16 mouse cellular contexts compared by ENCODE assay signal in genomic region chr15:97323466-97323865, GRCm38 (mm10).
DNase-seq lines count a peak whose midpoint lies in the region; ATAC-seq and TF ChIP-seq lines count a peak whose summit lies in the region.
"Had no signal": no experiment of that assay in that cellular context is flagged by ENCODE, and none has a peak within 500 bp of the region (broad histone marks: within the 10 kb centered on the region; RNA-seq: fewer than 3 reads in every experiment).

No protein-coding gene starts in this region.

- H3K36me3 ChIP-seq in heart, embryonic 15.5 days, result no peaks in the 10 kb centered on the region
- H3K36me3 ChIP-seq in liver, embryonic 11.5 days (ENCODE audit: control insufficient read depth, insufficient read depth, low read length), result no peaks in the 10 kb centered on the region
- H3K36me3 ChIP-seq in testis, adult 2 months (ENCODE audit: control insufficient read depth, insufficient read depth, low read length), result no peaks in the 10 kb centered on the region

- no peak for DNase-seq in heart, postnatal 36 days
- DNase-seq in liver, embryonic 11.5 days (ENCODE audit: low spot score), result no peak
- DNase-seq in liver, result no peak
- no peak for DNase-seq in testis, postnatal 10 days (ENCODE audit: low spot score)
- DNase-seq: cerebellum, adult 8-10 months; layer of hippocampus, postnatal 36 days; left cerebral cortex, postnatal 4 days; right cerebral cortex, postnatal 14 days; thymus, postnatal 25 days had no signal

- no peaks in the 10 kb centered on the region for H3K4me1 ChIP-seq in heart, embryonic 15.5 days (replicated peaks)
- H3K4me1 ChIP-seq in liver, embryonic 11.5 days (replicated peaks; ENCODE audit: control insufficient read depth, insufficient read depth, low read length), result no peaks in the 10 kb centered on the region
- peaks cover 2% of the 10 kb centered on the region; the same call in 1 of the 2 replicates for H3K4me1 ChIP-seq in testis, adult 2 months (ENCODE audit: control insufficient read depth, insufficient read depth, low read length)

- H3K9me3 ChIP-seq in heart, embryonic 15.5 days (replicated peaks), result 0 out of 2 replicates have a peak, but pooled peaks cover 4% of the 10 kb centered on the region
- peaks cover 2% of the 10 kb centered on the region; the same call in 1 of the 2 replicates for H3K9me3 ChIP-seq in liver, embryonic 11.5 days (ENCODE audit: control insufficient read depth, low read length)

- intact Hi-C loops in heart, postnatal 36 days (cut with DNase I), result no loop called here

- peak overlapping the region; percentile 34 for H3K4me2 ChIP-seq in heart, embryonic 15.5 days
- peak overlapping the region; percentile 9 for H3K4me2 ChIP-seq in liver, embryonic 11.5 days

- H3K27ac ChIP-seq in heart, embryonic 15.5 days, result no peak overlapping the region
- H3K27ac ChIP-seq in liver, embryonic 11.5 days (ENCODE audit: low read depth, low read length), result no peak overlapping the region
- H3K27ac ChIP-seq in testis, adult 2 months (ENCODE audit: control insufficient read depth, insufficient read depth, low read depth, low read length), result no peak overlapping the region
- H3K27ac ChIP-seq: macrophage had no signal

- no peak for TF ChIP-seq POLR2A in testis, adult 2 months (IDR thresholded peaks at IDR 0.05; ENCODE audit: control insufficient read depth, low read depth, low read length)

- no peaks in the 10 kb centered on the region for H3K27me3 ChIP-seq in heart, embryonic 15.5 days
- no peaks in the 10 kb centered on the region for H3K27me3 ChIP-seq in liver, embryonic 11.5 days (replicated peaks; ENCODE audit: control insufficient read depth, insufficient read depth, low read length)
- H3K27me3 ChIP-seq in testis, adult 2 months (ENCODE audit: control insufficient read depth, insufficient read depth, low read length), result no peaks in the 10 kb centered on the region

- WGBS in heart, embryonic 15.5 days, result 64% methylated on average over 24 of the region's 24 CpGs
- WGBS in liver, embryonic 11.5 days, result 63% methylated on average over 24 of the region's 24 CpGs

- TF ChIP-seq CTCF in testis, adult 2 months (IDR thresholded peaks at IDR 0.05; ENCODE audit: control insufficient read depth, insufficient read depth, insufficient replicate concordance, low read depth, low read length), result no peak

- ATAC-seq in heart, embryonic 15.5 days (replicated peaks; ENCODE audit: insufficient number of reproducible peaks, insufficient read depth, low FRiP score, low read depth), result no peak
- ATAC-seq in liver, embryonic 11.5 days (replicated peaks; ENCODE audit: low FRiP score), result no peak
- ATAC-seq in erythroblast, adult 5-6 weeks (replicated peaks; ENCODE audit: low FRiP score, poor library complexity, severe bottlenecking), result no peak
- ATAC-seq: CD4-positive, CD25-positive, alpha-beta regulatory T cell, adult 4 months; forebrain, embryonic 14.5 days; hindbrain, embryonic 16.5 days had no signal

- 0 out of 2 replicates have a peak overlapping the region, but pooled peaks have one; percentile 3 for H3K4me3 ChIP-seq in heart, embryonic 15.5 days
- no peak overlapping the region for H3K4me3 ChIP-seq in liver, embryonic 11.5 days (ENCODE audit: low read depth, low read length)
- peak overlapping the region; percentile 3 for H3K4me3 ChIP-seq in testis, adult 2 months (ENCODE audit: control insufficient read depth, low read depth, low read length)

- H3K9ac ChIP-seq in heart, embryonic 15.5 days, result no peak overlapping the region
- no peak overlapping the region for H3K9ac ChIP-seq in liver, embryonic 11.5 days (ENCODE audit: low read depth, low read length)
